Mouse (Mus musculus) myocyte (in vitro differentiated cells): ENCODE measurements at regions not wholly inside any gene's neighbourhood (a gene's known extent, or its start where the extent isn't known, plus 50 kb on each side); places are given as distances from the start of the nearest gene placed in this dataset.

Experiments used
- CEBPB ChIP-seq: IDR thresholded peaks from 2 replicates; pipeline ENCODE4 v1.6.1; 2011; ENCODE audit warnings: mild to moderate bottlenecking, moderate library complexity; ENCODE audit not compliant: poor library complexity, insufficient read depth, severe bottlenecking
- E2F4 ChIP-seq: IDR thresholded peaks from one replicate; pipeline ENCODE4 v1.6.1; 2011; ENCODE audit warnings: mild to moderate bottlenecking, control low read depth, moderate library complexity; ENCODE audit not compliant: insufficient read depth
- MAX ChIP-seq: IDR thresholded peaks from one replicate; pipeline ENCODE4 v1.6.1; 2011; ENCODE audit warnings: low read depth, mild to moderate bottlenecking, control low read depth
- MYOD1 ChIP-seq, 3 experiments: IDR thresholded peaks; one replicate each; pipeline ENCODE4 v1.6.1; 2011; ENCODE audit warnings: control low read depth in 2 of 3, low read depth in 2 of 3, mild to moderate bottlenecking in 2 of 3, moderate library complexity in 1 of 3; ENCODE audit not compliant: insufficient read length in 2 of 3, control insufficient read depth in 1 of 3
- MYOG ChIP-seq, 3 experiments: IDR thresholded peaks; one replicate each; pipeline ENCODE4 v1.6.1; 2011; ENCODE audit warnings: control low read depth in 2 of 3, low read depth in 2 of 3, mild to moderate bottlenecking in 2 of 3; ENCODE audit not compliant: insufficient read length in 2 of 3, control insufficient read depth in 1 of 3, insufficient read depth in 1 of 3
- POLR2A ChIP-seq: IDR thresholded peaks from one replicate; pipeline ENCODE4 v1.6.1; 2011; ENCODE audit warnings: low read depth, mild to moderate bottlenecking, control low read depth, moderate library complexity; ENCODE audit not compliant: insufficient read length
- POLR2AphosphoS2 ChIP-seq: IDR thresholded peaks from one replicate; pipeline ENCODE4 v1.6.1; 2011; ENCODE audit warnings: low read depth, control low read depth; ENCODE audit not compliant: insufficient read length
- TCF12 ChIP-seq: IDR thresholded peaks from one replicate; pipeline ENCODE4 v1.6.1; 2011; ENCODE audit warnings: mild to moderate bottlenecking, control low read depth; ENCODE audit not compliant: poor library complexity, insufficient read depth, severe bottlenecking
- TCF3 ChIP-seq: IDR thresholded peaks from one replicate; pipeline ENCODE4 v1.6.1; 2011; ENCODE audit warnings: low read depth, control low read depth; ENCODE audit not compliant: insufficient read length
- USF1 ChIP-seq: IDR thresholded peaks from one replicate; pipeline ENCODE4 v1.6.1; 2011; ENCODE audit warnings: low read depth, mild to moderate bottlenecking, control low read depth, moderate library complexity

- TF ChIP-seq POLR2A (no peak), E2F4 (no peak), TCF3 (no peak), USF1 (no peak), TCF12 (no peak), MAX (no peak), CEBPB (no peak), MYOG (IDR thresholded peaks at IDR 0.05; ENCODE audit: control insufficient read depth in 1 of 3, insufficient read depth in 1 of 3, insufficient read length in 2 of 3, low read depth in 2 of 3) (peak in 1 of 3 experiments; percentile 37), MYOD1 (IDR thresholded peaks at IDR 0.05; ENCODE audit: control insufficient read depth in 1 of 3, insufficient read length in 2 of 3, low read depth in 2 of 3) (peak in 1 of 3 experiments; percentile 6), POLR2AphosphoS2 (no peak)
These were observed 513.8 kb upstream of the Nr5a2 start for GRCm38 (mm10) chr1:137473800-137474685.
